Mouse (Mus musculus): Measurements from ENCODE around the gene Fxyd3.

DNA sequence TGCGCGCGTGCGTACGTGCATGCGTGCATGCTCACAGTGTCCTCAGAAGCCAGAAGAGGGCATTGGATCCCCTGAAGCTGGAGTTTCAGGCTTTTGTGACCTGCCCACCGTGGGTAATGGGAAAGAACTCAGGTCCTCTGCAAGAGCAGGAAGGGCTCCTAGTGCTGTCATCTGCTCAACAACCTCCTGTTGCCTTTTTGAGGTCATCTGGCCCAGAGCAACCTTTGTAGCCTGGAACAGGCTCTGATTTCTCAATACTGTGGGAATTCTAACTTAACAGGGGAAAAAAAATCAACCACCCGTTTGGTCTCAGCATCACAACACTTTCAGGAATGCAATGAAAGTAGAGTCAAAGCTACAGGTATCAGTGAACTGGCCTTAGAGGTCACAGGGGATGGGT lies 3.2 kb upstream of the Fxyd3 start:
- TF ChIP-seq CTCF (IDR thresholded peaks at IDR 0.05; ENCODE audit: low read depth, low read length) = no peak
- TF ChIP-seq POLR2A (IDR thresholded peaks at IDR 0.05; ENCODE audit: insufficient read depth, low read length) = no peak
- TF ChIP-seq EP300 (IDR thresholded peaks at IDR 0.05; ENCODE audit: insufficient read depth, low read depth, low read length) = no peak

All from ES-Bruce4 (cell line).